Mouse (Mus musculus) left cerebral cortex, postnatal 36 days (tissue): Measurements from ENCODE around the gene St6gal1. TPM values are rescaled to one million over a fixed set of nuclear protein-coding genes. Genes with fewer than 3 reads are reported as not detected.

Experiments used
- DNase-seq, 2 experiments: peaks; one replicate each; pipeline ENCODE4 v3.0.0; 2021 to 2022; ENCODE audit warnings: low spot score in 2 of 2, mixed read lengths in 1 of 2
- intact Hi-C: fragments of 180-260 bp; cut with DNase I; formaldehyde crosslinking; loops from one replicate; pipeline ENCODE4 v1.15.1; 2025
- total RNA-seq, 2 experiments: library from RNA; stranded (reverse); gene quantifications; 2 replicates each; pipeline ENCODE4 v1.2.3; 2021

St6gal1 gene
- total RNA-seq, 2 experiments from 2014 or later = 15.5 to 17.3 TPM

- no peak for DNase-seq
- intact Hi-C loops = no loop called here
Measured at GRCm38 (mm10) chr16:23372340-23372739, 147.8 kb downstream of the St6gal1 start.

- intact Hi-C loops = no loop called here
- no peak for DNase-seq
Measured at GRCm38 (mm10) chr16:23374068-23374467, 149.5 kb downstream of the St6gal1 start.

- DNase-seq = peak; percentile 9 to 13
Measured at GRCm38 (mm10) chr16:23374938-23375337, 150.4 kb downstream of the St6gal1 start.

GRCm38 (mm10) chr16:23376189-23376588 lies 151.6 kb downstream of the St6gal1 start:
- DNase-seq = no peak
- intact Hi-C loops = no loop called here

More at GRCm38 (mm10) chr16:23374938-23375337, 150.4 kb downstream of the St6gal1 start:
- intact Hi-C loops = no loop called here

- DNase-seq = no peak
Measured at GRCm38 (mm10) chr16:23379536-23380230, 155.1 kb downstream of the St6gal1 start.

GRCm38 (mm10) chr16:23384304-23384703 lies 159.8 kb downstream of the St6gal1 start:
- no peak for DNase-seq
- intact Hi-C loops = no loop called here

More at GRCm38 (mm10) chr16:23379536-23380230, 155.1 kb downstream of the St6gal1 start:
- intact Hi-C loops = no loop called here

- intact Hi-C loops = no loop called here
- DNase-seq = no peak
Measured at GRCm38 (mm10) chr16:23397931-23398330, 173.4 kb downstream of the St6gal1 start.

- DNase-seq = no peak
- intact Hi-C loops = loop anchor here (5.0 kb wide), 1 partner anchor 179 kb away; the partner anchor contains the start of gene St6gal1
Measured at GRCm38 (mm10) chr16:23401463-23401862, 176.9 kb downstream of the St6gal1 start.

GRCm38 (mm10) chr16:23401959-23402358 lies 177.4 kb downstream of the St6gal1 start:
- intact Hi-C loops = loop anchor here (5.0 kb wide), 1 partner anchor 180 kb away; the partner anchor contains the start of gene St6gal1
- DNase-seq = no peak

GRCm38 (mm10) chr16:23403008-23403755 lies 178.6 kb downstream of the St6gal1 start:
- peak; percentile 60 to 69 for DNase-seq
- intact Hi-C loops = loop anchor here (1.0 to 5.0 kb wide), 2 partner anchors 181 to 252 kb away; partner anchors contain the start of gene St6gal1

Other genes starting within 250 kb of the St6gal1 start
- not detected for gene Kng2, start 195.3 kb upstream of the St6gal1 start, total RNA-seq
- gene Kng1, start 166.9 kb upstream of the St6gal1 start, total RNA-seq = not detected
- gene Eif4a2, start 117.3 kb upstream of the St6gal1 start, total RNA-seq = 100 to 1,000 TPM; 863 to 878 TPM
- 1 to 10 TPM; 6.8 to 7.3 TPM for gene Rfc4, start 97.0 kb upstream of the St6gal1 start, total RNA-seq
- not detected for gene Adipoq, start 78.2 kb upstream of the St6gal1 start, total RNA-seq
- gene Rtp1, start 204.4 kb downstream of the St6gal1 start, total RNA-seq = under 1 TPM; 0.35 to 0.36 TPM